Mouse (Mus musculus) heart, embryonic 16.5 days (tissue): ENCODE measurements at regions not wholly inside any gene's neighbourhood (a gene's known extent, or its start where the extent isn't known, plus 50 kb on each side); places are given as distances from the start of the nearest gene placed in this dataset.

Source experiments
- ATAC-seq: fragments of 200-750 bp; cut with Nextera tagmentation; replicated peaks from 2 replicates; pipeline ENCODE4 v1.8.0; 2017; ENCODE audit warnings: moderate number of reproducible peaks; ENCODE audit not compliant: insufficient read depth, low FRiP score; ENCODE audit errors: extremely low read depth
- H3K27ac ChIP-seq: fragments of 300-500 bp; sonication (generic); 2 replicates; pipeline ENCODE4 v1.5.1; 2014; ENCODE audit warnings: mild to moderate bottlenecking, low read length, control low read depth, moderate library complexity
- H3K27me3 ChIP-seq: fragments of 300-500 bp; sonication (generic); 2 replicates; pipeline ENCODE4 v1.6.1; 2014; ENCODE audit warnings: low read length, mixed read lengths; ENCODE audit not compliant: control insufficient read depth, insufficient read depth
- H3K36me3 ChIP-seq: fragments of 300-500 bp; sonication (generic); 2 replicates; pipeline ENCODE4 v1.6.1; 2014; ENCODE audit not compliant: control insufficient read depth, insufficient read depth
- H3K4me1 ChIP-seq: fragments of 300-500 bp; sonication (generic); 2 replicates; pipeline ENCODE4 v1.6.1; 2014; ENCODE audit warnings: low read length, mixed read lengths; ENCODE audit not compliant: control insufficient read depth, insufficient read depth
- H3K4me2 ChIP-seq: fragments of 300-500 bp; sonication (generic); 2 replicates; pipeline ENCODE4 v1.6.1; 2014; ENCODE audit warnings: low read depth, mild to moderate bottlenecking, control low read depth, low read length
- H3K4me3 ChIP-seq: fragments of 300-500 bp; sonication (generic); 2 replicates; pipeline ENCODE4 v1.5.1; 2014; ENCODE audit warnings: mild to moderate bottlenecking, control low read depth, low read length
- H3K9ac ChIP-seq: fragments of 300-500 bp; sonication (generic); 2 replicates; pipeline ENCODE4 v1.6.1; 2014; ENCODE audit warnings: low read length, control low read depth
- H3K9me3 ChIP-seq: fragments of 300-500 bp; sonication (generic); replicated peaks from 2 replicates; pipeline ENCODE4 v1.6.1; 2016; ENCODE audit warnings: low read length; ENCODE audit not compliant: control insufficient read depth
- WGBS: fragments of 180-500 bp; shearing (Covaris S2); extraction: QIAGEN DNeasy Blood & Tissue Kit; methylation state at CpG from one replicate; pipeline ENCODE4 v1.1.7; 2014; 5-methylcytosine and 5-hydroxymethylcytosine counted together

DNA sequence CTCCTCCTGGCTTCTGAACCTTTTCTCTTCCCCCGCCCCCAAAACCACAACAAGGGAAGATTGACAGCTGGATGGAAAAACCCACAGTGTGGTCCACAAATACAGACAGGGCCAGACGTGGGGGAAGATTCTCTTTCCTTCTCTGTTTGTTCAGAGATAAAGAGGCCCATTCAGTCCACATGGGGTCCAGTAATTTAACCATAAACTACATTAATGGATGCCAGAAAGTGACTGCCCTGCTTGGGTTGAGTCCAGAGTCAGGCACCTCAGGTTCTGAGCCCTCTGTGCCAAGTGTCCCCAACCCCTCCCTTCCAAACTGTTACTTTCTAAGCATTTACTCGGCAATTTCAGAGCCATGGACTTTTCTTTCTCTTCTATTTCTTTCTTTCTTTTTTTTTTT is 121.9 kb upstream of the Smyd2 start:
- Histone ChIP-seq H3K27ac (no peak overlapping the region), H3K9ac (no peak overlapping the region), H3K4me1 (no peaks in the 10 kb centered on the region), H3K9me3 (no peaks in the 10 kb centered on the region), H3K4me2 (no peak overlapping the region), H3K27me3 (no peaks in the 10 kb centered on the region), H3K4me3 (no peak overlapping the region), H3K36me3 (no peaks in the 10 kb centered on the region)
- ATAC-seq: no peak
- 48% methylated on average over 3 of the region's 3 CpGs for WGBS

DNA sequence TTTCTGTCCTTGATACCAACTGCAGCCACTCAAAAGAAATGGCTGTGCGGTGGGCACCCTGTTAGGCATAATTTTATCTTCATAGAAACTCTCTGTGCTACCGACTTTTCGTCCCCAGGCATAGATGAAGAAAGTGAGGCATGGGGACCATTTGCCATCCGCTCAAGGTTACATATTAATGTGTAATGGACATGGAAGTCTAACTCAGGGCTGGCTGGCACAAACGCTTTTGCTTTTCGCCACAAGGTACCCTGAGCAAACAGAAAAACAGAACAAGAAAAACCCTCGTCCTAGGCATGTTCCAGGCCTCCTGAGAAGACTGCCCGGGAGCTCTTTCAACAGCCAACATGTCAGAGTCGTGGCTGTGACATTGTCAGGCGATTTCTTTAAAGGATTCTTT is 121.0 kb upstream of the Smyd2 start:
- WGBS: 80% methylated on average over 10 of the region's 10 CpGs
- Histone ChIP-seq H3K9ac (no peak overlapping the region), H3K9me3 (no peaks in the 10 kb centered on the region)

GRCm38 (mm10) chr1:190042197-190042596 is 120.0 kb upstream of the Smyd2 start:
- Histone ChIP-seq H3K27me3 (no peaks in the 10 kb centered on the region), H3K27ac (no peak overlapping the region), H3K4me2 (no peak overlapping the region), H3K36me3 (no peaks in the 10 kb centered on the region), H3K4me1 (no peaks in the 10 kb centered on the region; the same call in 1 of the 2 replicates), H3K9ac (no peak overlapping the region), H3K9me3 (no peaks in the 10 kb centered on the region), H3K4me3 (no peak overlapping the region)
- WGBS: 70% methylated on average over 4 of the region's 4 CpGs
- ATAC-seq: no peak

More for the DNA sequence above, 121.0 kb upstream of the Smyd2 start:
- H3K4me1 ChIP-seq: no peaks in the 10 kb centered on the region; the same call in 1 of the 2 replicates
- ATAC-seq: no peak
- H3K27ac ChIP-seq: no peak overlapping the region
- H3K27me3 ChIP-seq: no peaks in the 10 kb centered on the region
- H3K36me3 ChIP-seq: no peaks in the 10 kb centered on the region
- H3K4me3 ChIP-seq: no peak overlapping the region
- H3K4me2 ChIP-seq: no peak overlapping the region

- Histone ChIP-seq H3K9me3 (no peaks in the 10 kb centered on the region), H3K4me1 (no peaks in the 10 kb centered on the region; the same call in 1 of the 2 replicates), H3K27ac (no peak overlapping the region), H3K36me3 (no peaks in the 10 kb centered on the region), H3K9ac (no peak overlapping the region), H3K27me3 (no peaks in the 10 kb centered on the region), H3K4me3 (no peak overlapping the region), H3K4me2 (no peak overlapping the region)
- 49% methylated on average over 7 of the region's 7 CpGs for WGBS
- ATAC-seq: no peak
Observed at GRCm38 (mm10) chr1:190041096-190041706, 119.0 kb upstream of the Smyd2 start.

DNA sequence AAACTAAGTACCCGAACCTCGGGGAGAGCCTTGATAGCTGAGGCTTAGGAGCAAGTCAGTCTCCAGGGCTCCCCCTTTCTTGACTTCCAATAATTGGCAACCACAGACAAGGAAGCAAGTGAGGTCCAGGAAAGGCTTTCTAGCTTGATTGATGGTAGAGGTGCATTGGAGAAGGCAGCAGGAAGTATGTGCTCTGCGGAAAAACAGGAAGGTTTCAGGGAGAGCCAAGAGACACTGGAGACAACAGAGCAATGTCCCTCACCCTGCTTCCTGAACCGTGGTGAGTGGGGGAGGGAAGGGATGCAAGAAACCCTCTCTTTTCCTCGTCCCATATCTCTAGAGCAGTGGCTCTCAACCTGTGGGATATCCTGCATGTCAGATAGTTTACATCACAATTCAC is 115.9 kb upstream of the Smyd2 start:
- WGBS: 19% methylated on average over 5 of the region's 5 CpGs
- H3K9ac ChIP-seq: no peak overlapping the region
- H3K4me3 ChIP-seq: no peak overlapping the region
- H3K4me1 ChIP-seq: peaks cover 2% of the 10 kb centered on the region; the same call in 1 of the 2 replicates
- ATAC-seq: no peak
- H3K27ac ChIP-seq: peak overlapping the region; percentile 16; the same call in 1 of the 2 replicates
- H3K27me3 ChIP-seq: no peaks in the 10 kb centered on the region
- no peak overlapping the region for H3K4me2 ChIP-seq
- no peaks in the 10 kb centered on the region for H3K9me3 ChIP-seq
- H3K36me3 ChIP-seq: no peaks in the 10 kb centered on the region

DNA sequence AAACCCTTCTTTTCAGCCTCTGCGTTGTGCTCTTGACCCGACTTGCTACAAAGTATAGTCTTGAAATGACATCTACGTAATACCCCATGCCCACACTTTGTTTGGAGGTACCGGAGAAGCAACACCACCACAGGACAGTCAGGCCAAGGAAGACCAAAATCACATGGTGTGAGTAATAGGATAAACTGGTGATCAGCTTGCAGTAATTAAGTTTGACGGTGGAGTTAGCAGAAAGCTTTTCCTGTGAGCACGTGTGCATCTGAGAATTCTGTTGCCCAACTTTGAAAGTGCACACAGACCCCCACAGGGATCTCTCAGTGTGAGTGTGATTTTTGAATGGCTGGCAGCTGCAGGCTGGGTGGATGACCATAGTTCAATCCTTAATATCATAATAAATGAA is 114.6 kb upstream of the Smyd2 start:
- no peaks in the 10 kb centered on the region for H3K27me3 ChIP-seq
- H3K27ac ChIP-seq: no peak overlapping the region
- no peak overlapping the region for H3K9ac ChIP-seq
- no peaks in the 10 kb centered on the region for H3K9me3 ChIP-seq
- WGBS: 75% methylated on average over 6 of the region's 6 CpGs
- no peak overlapping the region for H3K4me3 ChIP-seq
- H3K4me1 ChIP-seq: peaks cover 2% of the 10 kb centered on the region; the same call in 1 of the 2 replicates
- no peak for ATAC-seq
- H3K36me3 ChIP-seq: no peaks in the 10 kb centered on the region
- no peak overlapping the region for H3K4me2 ChIP-seq

DNA sequence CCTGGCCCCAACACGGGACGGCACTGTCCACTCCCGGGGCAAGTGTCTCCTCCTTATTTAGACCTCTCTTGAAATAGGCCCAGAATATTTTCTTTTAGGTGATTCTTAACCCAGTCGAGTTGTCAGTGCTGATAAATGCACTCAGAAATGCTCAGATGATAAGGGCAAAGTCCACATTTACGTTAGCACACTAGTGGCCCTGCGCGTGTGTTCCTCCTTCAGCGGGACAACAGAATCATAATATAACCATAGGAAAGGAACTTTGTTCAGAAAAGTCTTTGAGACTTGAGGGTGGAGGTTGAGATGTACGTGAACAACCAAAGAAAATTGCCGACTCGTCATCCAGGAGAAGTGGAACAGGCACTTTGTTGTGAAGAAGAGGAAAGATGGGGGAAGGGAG is 113.8 kb upstream of the Smyd2 start:
- H3K27me3 ChIP-seq: no peaks in the 10 kb centered on the region
- no peaks in the 10 kb centered on the region for H3K9me3 ChIP-seq
- no peak overlapping the region for H3K9ac ChIP-seq
- no peak overlapping the region for H3K4me2 ChIP-seq
- no peak for ATAC-seq
- no peak overlapping the region for H3K27ac ChIP-seq
- no peaks in the 10 kb centered on the region for H3K36me3 ChIP-seq
- 75% methylated on average over 11 of the region's 11 CpGs for WGBS
- H3K4me3 ChIP-seq: no peak overlapping the region
- peaks cover 2% of the 10 kb centered on the region; the same call in 1 of the 2 replicates for H3K4me1 ChIP-seq

GRCm38 (mm10) chr1:190034091-190034490 is 111.9 kb upstream of the Smyd2 start:
- H3K4me3 ChIP-seq: no peak overlapping the region
- no peak for ATAC-seq
- no peaks in the 10 kb centered on the region for H3K27me3 ChIP-seq
- H3K9me3 ChIP-seq: no peaks in the 10 kb centered on the region
- 63% methylated on average over 5 of the region's 5 CpGs for WGBS
- no peak overlapping the region for H3K4me2 ChIP-seq
- no peaks in the 10 kb centered on the region for H3K36me3 ChIP-seq
- no peak overlapping the region for H3K27ac ChIP-seq
- H3K4me1 ChIP-seq: peaks cover 2% of the 10 kb centered on the region; the same call in 1 of the 2 replicates
- no peak overlapping the region for H3K9ac ChIP-seq

- Histone ChIP-seq H3K9me3 (no peaks in the 10 kb centered on the region), H3K27me3 (no peaks in the 10 kb centered on the region), H3K36me3 (no peaks in the 10 kb centered on the region), H3K27ac (no peak overlapping the region), H3K4me2 (no peak overlapping the region), H3K9ac (no peak overlapping the region), H3K4me3 (no peak overlapping the region), H3K4me1 (no peaks in the 10 kb centered on the region)
- WGBS: 25% methylated on average over 8 of the region's 8 CpGs
- no peak for ATAC-seq
Observed at GRCm38 (mm10) chr1:190027536-190027935, 105.4 kb upstream of the Smyd2 start.
